Mouse (Mus musculus): ENCODE measurements around the gene Lrrc4b.

- TF ChIP-seq POLR2A (IDR thresholded peaks at IDR 0.05; ENCODE audit: insufficient read depth, low read depth, low read length), result no peak
- TF ChIP-seq EP300 (IDR thresholded peaks at IDR 0.05; ENCODE audit: insufficient read depth, low read depth, low read length), result no peak
Measured at GRCm38 (mm10) chr7:44463556-44464225, 34.9 kb downstream of the Lrrc4b start.
